Mouse (Mus musculus) MEL (cell line): ENCODE results near the gene Ano10. TPM values are rescaled to one million over a fixed set of nuclear protein-coding genes. Genes with fewer than 3 reads are reported as not detected.

Experiments used
- DNase-seq: peaks from one replicate; pipeline ENCODE4 v3.0.0; 2011; ENCODE audit warnings: low read depth, low spot score
- H3K27ac ChIP-seq: 2 replicates; pipeline ENCODE4 v1.5.1; 2012; ENCODE audit warnings: low read depth, mild to moderate bottlenecking, control low read depth, low read length, moderate library complexity; ENCODE audit not compliant: control insufficient read depth
- H3K27me3 ChIP-seq, 2 experiments: fragments of 150-350 bp in 1 of 2; sonication (generic) in 1 of 2; 2 replicates each; pipeline ENCODE4 v1.6.1; 2012; ENCODE audit warnings: low read length in 2 of 2, mild to moderate bottlenecking in 2 of 2, improper control_type of control experiment in 1 of 2, moderate library complexity in 1 of 2; ENCODE audit not compliant: insufficient read depth in 2 of 2, control insufficient read depth in 1 of 2
- H3K36me3 ChIP-seq, 2 experiments: 2 replicates each; pipeline ENCODE4 v1.6.1; 2012 to 2014; ENCODE audit warnings: low read length in 2 of 2, improper control_type of control experiment in 1 of 2, inconsistent platforms in 1 of 2, mild to moderate bottlenecking in 1 of 2; ENCODE audit not compliant: insufficient read depth in 2 of 2, control insufficient read depth in 1 of 2
- H3K4me1 ChIP-seq, 2 experiments: fragments of 150-350 bp in 1 of 2; sonication (generic) in 1 of 2; 2 replicates each; pipeline ENCODE4 v1.6.1; 2012; ENCODE audit warnings: low read length in 2 of 2, improper control_type of control experiment in 1 of 2, mild to moderate bottlenecking in 1 of 2; ENCODE audit not compliant: insufficient read depth in 2 of 2, control insufficient read depth in 1 of 2
- H3K4me3 ChIP-seq, 2 experiments: fragments of 150-350 bp in 1 of 2; sonication (generic) in 1 of 2; 2 replicates each; pipeline ENCODE4 v1.5.1; 2012; ENCODE audit warnings: low read depth in 2 of 2, low read length in 2 of 2, mild to moderate bottlenecking in 2 of 2, moderate library complexity in 2 of 2, control low read depth in 1 of 2, improper control_type of control experiment in 1 of 2; ENCODE audit not compliant: control insufficient read depth in 1 of 2, insufficient read depth in 1 of 2
- H3K79me2 ChIP-seq: 2 replicates; pipeline ENCODE4 v1.6.1; 2012; ENCODE audit warnings: mild to moderate bottlenecking, low read length, moderate library complexity; ENCODE audit not compliant: control insufficient read depth, poor library complexity, insufficient read depth
- H3K9ac ChIP-seq: 2 replicates; pipeline ENCODE4 v1.6.1; 2012; ENCODE audit warnings: low read depth, mild to moderate bottlenecking, control low read depth, low read length, moderate library complexity; ENCODE audit not compliant: control insufficient read depth, poor library complexity, severe bottlenecking
- H3K9me3 ChIP-seq: fragments of 150-350 bp; sonication (generic); replicated peaks from 2 replicates; pipeline ENCODE4 v1.6.1; 2012; ENCODE audit warnings: mild to moderate bottlenecking, low read length, improper control_type of control experiment, moderate library complexity; ENCODE audit not compliant: insufficient read depth
- CHD1 ChIP-seq: IDR thresholded peaks from 2 replicates; pipeline ENCODE4 v1.6.1; 2012; ENCODE audit warnings: low read depth, mild to moderate bottlenecking, inconsistent platforms, low read length, improper control_type of control experiment
- CHD2 ChIP-seq: IDR thresholded peaks from 2 replicates; pipeline ENCODE4 v1.6.1; 2011; ENCODE audit warnings: low read length, improper control_type of control experiment
- JUND ChIP-seq: IDR thresholded peaks from 2 replicates; pipeline ENCODE4 v1.6.1; 2011; ENCODE audit warnings: low read depth, mild to moderate bottlenecking, improper control_type of control experiment, low read length
- KAT2A ChIP-seq: conservative IDR thresholded peaks from 2 replicates; pipeline ENCODE4 v1.6.1; 2012; ENCODE audit warnings: low read depth, low read length, improper control_type of control experiment, inconsistent platforms
- MAFK ChIP-seq: IDR thresholded peaks from 2 replicates; pipeline ENCODE4 v1.6.1; 2011; ENCODE audit warnings: low read depth, mild to moderate bottlenecking, low read length, improper control_type of control experiment, borderline replicate concordance
- MAX ChIP-seq: IDR thresholded peaks from 2 replicates; pipeline ENCODE4 v1.6.1; 2011; ENCODE audit warnings: low read length, improper control_type of control experiment
- MAZ ChIP-seq: IDR thresholded peaks from 2 replicates; pipeline ENCODE4 v1.6.1; 2012; ENCODE audit warnings: low read depth, mild to moderate bottlenecking, inconsistent platforms, low read length, improper control_type of control experiment
- MEF2A ChIP-seq: IDR thresholded peaks from 2 replicates; pipeline ENCODE4 v1.6.1; 2014; ENCODE audit warnings: low read depth, mild to moderate bottlenecking, inconsistent platforms, low read length, improper control_type of control experiment; ENCODE audit not compliant: poor library complexity, insufficient replicate concordance, severe bottlenecking; ENCODE audit errors: extremely low read depth
- MXI1 ChIP-seq: IDR thresholded peaks from 2 replicates; pipeline ENCODE4 v1.6.1; 2011; ENCODE audit warnings: mild to moderate bottlenecking, low read depth, low read length, improper control_type of control experiment
- NRF1 ChIP-seq: IDR thresholded peaks from 2 replicates; pipeline ENCODE4 v1.6.1; 2014; ENCODE audit warnings: low read depth, mild to moderate bottlenecking, inconsistent platforms, low read length, improper control_type of control experiment, moderate library complexity; ENCODE audit not compliant: poor library complexity, insufficient read depth, severe bottlenecking
- POLR2A ChIP-seq, 2 experiments: IDR thresholded peaks; 2 replicates each; pipeline ENCODE4 v1.6.1; 2011 to 2012; ENCODE audit warnings: low read length in 2 of 2, mild to moderate bottlenecking in 2 of 2, control low read depth in 1 of 2, improper control_type of control experiment in 1 of 2, low read depth in 1 of 2, moderate library complexity in 1 of 2; ENCODE audit not compliant: control insufficient read depth in 1 of 2, insufficient read depth in 1 of 2, poor library complexity in 1 of 2
- POLR2AphosphoS5 ChIP-seq: IDR thresholded peaks from 2 replicates; pipeline ENCODE4 v1.6.1; 2012; ENCODE audit warnings: low read depth, borderline replicate concordance, mild to moderate bottlenecking, inconsistent platforms, low read length, moderate library complexity, mixed read lengths
- UBTF ChIP-seq: IDR thresholded peaks from 2 replicates; pipeline ENCODE4 v1.6.1; 2012; ENCODE audit warnings: low read depth, mild to moderate bottlenecking, inconsistent platforms, low read length, improper control_type of control experiment, moderate library complexity, borderline replicate concordance; ENCODE audit not compliant: insufficient read depth
- USF1 ChIP-seq: IDR thresholded peaks from 2 replicates; pipeline ENCODE4 v1.6.1; 2014; ENCODE audit warnings: low read depth, mild to moderate bottlenecking, inconsistent platforms, low read length, improper control_type of control experiment, moderate library complexity
- ZKSCAN1 ChIP-seq: IDR thresholded peaks from 2 replicates; pipeline ENCODE4 v1.6.1; 2012; ENCODE audit warnings: low read depth, mild to moderate bottlenecking, inconsistent platforms, low read length, improper control_type of control experiment, moderate library complexity
- polyA plus RNA-seq, 2 experiments: library from polyadenylated mRNA; stranded (reverse) in 1 of 2; unstranded in 1 of 2; fragments of >175 nt in 1 of 2; fragments of >200 nt in 1 of 2; gene quantifications; 2 replicates each; pipeline versions ENCODE4 v1.2.1 to v1.2.4; 2012; ENCODE audit warnings: low replicate concordance in 2 of 2, low read depth in 1 of 2; ENCODE audit not compliant: insufficient read length in 2 of 2, insufficient read depth in 1 of 2, missing spikeins in 1 of 2
- total RNA-seq: library from RNA; depleted of rRNA; stranded (reverse); fragments of 300-350 nt; gene quantifications from 2 replicates; pipeline ENCODE4 v1.2.3, GENCODE M21; 2012

The Ano10 gene
- total and polyA plus RNA-seq, 3 experiments, result 0.54 to 3.1 TPM; not detected in 1

GRCm38 (mm10) chr9:122187451-122187921 is 106.7 kb downstream of the Ano10 start:
- TF ChIP-seq MEF2A (peak; percentile 48; the same call in 1 of the 2 replicates), CHD2 (no peak), KAT2A (no peak)
- no peak for DNase-seq
- Histone ChIP-seq H3K9me3 (no peaks in the 10 kb centered on the region), H3K9ac (no peak overlapping the region), H3K36me3 (no peaks in the 10 kb centered on the region), H3K27me3 (no peaks in the 10 kb centered on the region), H3K27ac (no peak overlapping the region), H3K4me1 (no peaks in the 10 kb centered on the region), H3K79me2 (no peaks in the 10 kb centered on the region), H3K4me3 (no peak overlapping the region)

- Histone ChIP-seq H3K4me1 (no peaks in the 10 kb centered on the region), H3K9me3 (no peaks in the 10 kb centered on the region), H3K4me3 (no peak overlapping the region), H3K79me2 (no peaks in the 10 kb centered on the region), H3K9ac (no peak overlapping the region), H3K27ac (no peak overlapping the region), H3K27me3 (no peaks in the 10 kb centered on the region), H3K36me3 (no peaks in the 10 kb centered on the region)
- TF ChIP-seq MXI1 (no peak), JUND (no peak), UBTF (no peak), MAX (no peak), USF1 (no peak), POLR2A (IDR thresholded peaks at IDR 0.05; ENCODE audit: control insufficient read depth in 1 of 2, insufficient read depth in 1 of 2, low read depth in 1 of 2, low read length in 2 of 2, poor library complexity in 1 of 2) (no peak), ZKSCAN1 (no peak), MAFK (no peak)
- DNase-seq, result no peak
Observed at GRCm38 (mm10) chr9:122186643-122187226, 107.5 kb downstream of the Ano10 start.

GRCm38 (mm10) chr9:122185953-122186352 is 108.3 kb downstream of the Ano10 start:
- Histone ChIP-seq H3K27me3 (no peaks in the 10 kb centered on the region), H3K4me3 (no peak overlapping the region), H3K9ac (no peak overlapping the region), H3K4me1 (no peaks in the 10 kb centered on the region), H3K36me3 (no peaks in the 10 kb centered on the region), H3K9me3 (no peaks in the 10 kb centered on the region), H3K79me2 (no peaks in the 10 kb centered on the region), H3K27ac (no peak overlapping the region)
- no peak for DNase-seq
- TF ChIP-seq POLR2AphosphoS5, result no peak
- no peak for TF ChIP-seq MAZ
- TF ChIP-seq CHD1, result no peak
- no peak for TF ChIP-seq NRF1
